Mouse (Mus musculus): ENCODE results near the gene Lipo4.
"Not testable (repeated sequence)": the region's sequence is repeated elsewhere in the genome, so short reads cannot be mapped to it uniquely, and the experiment has no call there.

The Lipo4 gene

GRCm38 (mm10) chr19:33517680-33518079 lies at the start of gene Lipo4:
Gene Lipo4, minus strand, starts transcription at chr19:33517780.
- no peak for DNase-seq

GRCm38 (mm10) chr19:33456426-33456825 lies 61.2 kb downstream of the Lipo4 start:
- not testable (repeated sequence) for DNase-seq

GRCm38 (mm10) chr19:33453725-33454124 lies 63.9 kb downstream of the Lipo4 start:
- DNase-seq, result no peak
